Mouse (Mus musculus): ENCODE data around the gene Tomm34. TPM values are rescaled to one million over a fixed set of nuclear protein-coding genes. Genes with fewer than 3 reads are reported as not detected.
"Not testable (repeated sequence)": the region's sequence is repeated elsewhere in the genome, so short reads cannot be mapped to it uniquely, and the experiment has no call there.

Tomm34 gene
- polyA plus RNA-seq, 1 experiment from 2014 or later, result 41.7 TPM

DNA sequence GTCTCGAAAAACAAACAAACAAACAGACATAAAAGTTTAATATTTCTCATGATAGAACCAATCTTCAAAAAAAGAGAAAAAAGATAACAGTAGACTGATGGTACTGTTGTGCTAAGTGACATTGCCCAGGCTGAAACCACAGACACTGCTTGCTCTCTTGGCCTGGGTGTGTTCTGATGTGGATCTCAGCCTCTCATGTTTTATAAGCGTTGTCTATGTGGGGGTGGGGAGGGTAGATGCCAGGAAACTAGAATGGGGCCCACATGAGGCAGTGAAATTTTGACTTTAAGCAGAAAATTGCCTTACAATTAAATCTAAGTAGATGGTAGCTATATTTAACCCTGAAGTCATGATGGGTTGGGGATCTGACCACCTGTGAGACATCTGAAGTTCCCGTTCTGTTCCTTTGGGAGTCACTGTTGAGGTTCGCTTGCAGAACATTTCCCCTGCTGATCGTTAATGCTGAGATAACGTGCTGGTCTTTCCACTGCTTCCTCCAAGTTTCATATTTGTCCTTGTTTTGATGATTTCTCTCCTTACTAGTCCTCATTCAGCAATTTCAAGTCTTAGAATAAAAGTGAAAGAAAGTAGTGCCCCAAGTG lies 16.5 kb upstream of the Tomm34 start:
- Histone ChIP-seq H3K27ac (no peak overlapping the region), H3K4me3 (ENCODE audit: inconsistent target) (no peak overlapping the region), H3K36me3 (ENCODE audit: inconsistent target) (peaks cover 33% of the 10 kb centered on the region), H3K79me2 (ENCODE audit: inconsistent target) (peaks cover 82% of the 10 kb centered on the region)
- WGBS (ENCODE audit: missing documents), result 68% methylated on average over 6 of the region's 6 CpGs

GRCm38 (mm10) chr2:164084342-164084700 lies 13.4 kb upstream of the Tomm34 start:
- Histone ChIP-seq H3K27ac (peak overlapping the region; percentile 92), H3K79me2 (ENCODE audit: inconsistent target) (peaks cover 82% of the 10 kb centered on the region), H3K4me3 (ENCODE audit: inconsistent target) (peak overlapping the region; percentile 8; the same call in 1 of the 2 replicates), H3K36me3 (ENCODE audit: inconsistent target) (peaks cover 51% of the 10 kb centered on the region)
- WGBS (ENCODE audit: missing documents), result 7% methylated on average over 7 of the region's 7 CpGs

DNA sequence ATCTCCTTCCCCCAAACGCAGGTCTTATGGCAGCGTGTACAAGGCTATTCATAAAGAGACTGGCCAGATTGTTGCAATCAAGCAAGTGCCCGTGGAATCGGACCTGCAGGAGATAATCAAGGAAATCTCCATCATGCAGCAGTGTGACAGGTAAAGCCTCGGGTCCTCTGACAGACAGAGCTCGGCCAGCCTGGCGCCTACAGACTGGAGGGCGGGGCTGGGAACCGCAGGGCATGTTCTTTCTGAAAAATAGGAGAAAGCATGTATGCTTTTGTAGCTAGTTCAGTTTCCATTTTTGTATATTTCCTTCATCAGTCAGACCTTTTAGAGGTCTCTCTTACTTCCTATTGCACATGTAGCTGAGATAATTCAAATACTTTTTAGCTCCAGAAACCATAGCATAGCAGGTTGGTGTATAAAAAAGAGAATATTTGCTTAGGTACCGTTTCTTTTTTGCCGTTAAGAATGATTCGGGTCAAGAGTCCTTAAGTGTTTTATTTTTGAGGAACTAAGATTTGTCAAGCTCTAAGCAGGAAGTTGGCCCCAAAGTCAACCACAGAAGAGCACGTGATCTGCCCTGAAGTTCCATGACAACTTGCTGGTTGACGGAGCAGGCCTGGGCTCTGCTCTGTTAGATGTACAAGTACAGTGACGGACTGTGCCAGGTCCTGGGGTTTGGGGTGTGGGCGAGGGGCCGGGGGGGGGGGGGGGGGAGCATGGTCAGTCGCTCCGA lies 12.8 kb upstream of the Tomm34 start:
- WGBS (ENCODE audit: missing documents), result 0% methylated on average over 14 of the region's 19 CpGs
- Histone ChIP-seq H3K79me2 (ENCODE audit: inconsistent target) (peaks cover 82% of the 10 kb centered on the region), H3K4me3 (ENCODE audit: inconsistent target) (peak overlapping the region; percentile 10; the same call in 1 of the 2 replicates), H3K27ac (peak overlapping the region; percentile 92), H3K36me3 (ENCODE audit: inconsistent target) (peaks cover 45% of the 10 kb centered on the region)

GRCm38 (mm10) chr2:164082175-164082574 lies 11.2 kb upstream of the Tomm34 start:
- H3K36me3 ChIP-seq (ENCODE audit: inconsistent target), result peaks cover 33% of the 10 kb centered on the region; the same call in 1 of the 2 replicates
- WGBS (ENCODE audit: missing documents), result 75% methylated on average over 10 of the region's 10 CpGs

DNA sequence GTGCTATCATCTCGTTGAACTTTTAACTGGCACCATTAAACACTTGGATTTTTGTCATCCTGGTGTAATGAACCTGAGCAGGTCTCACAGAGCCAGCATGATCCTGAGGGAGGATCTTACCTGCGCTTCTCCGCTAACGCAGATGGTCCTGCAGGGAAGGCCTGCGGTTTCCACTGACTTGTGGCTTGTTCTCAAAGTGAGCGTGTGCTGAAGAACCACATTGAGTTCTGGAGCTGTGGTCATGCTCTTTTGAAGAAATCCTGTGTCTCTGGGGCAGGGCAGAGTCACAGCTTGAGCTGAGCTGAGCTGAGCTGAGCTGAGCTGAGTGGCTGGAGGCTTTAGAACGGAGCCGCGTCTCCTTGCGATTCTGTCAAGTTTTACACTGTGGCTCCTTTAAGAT lies 10.6 kb upstream of the Tomm34 start:
- Histone ChIP-seq H3K79me2 (ENCODE audit: inconsistent target) (peaks cover 82% of the 10 kb centered on the region), H3K4me3 (ENCODE audit: inconsistent target) (no peak overlapping the region), H3K36me3 (ENCODE audit: inconsistent target) (peaks cover 27% of the 10 kb centered on the region; the same call in 1 of the 2 replicates), H3K27ac (no peak overlapping the region)
- 90% methylated on average over 10 of the region's 10 CpGs for WGBS (ENCODE audit: missing documents)

More at GRCm38 (mm10) chr2:164082175-164082574, 11.2 kb upstream of the Tomm34 start:
- Histone ChIP-seq H3K4me3 (ENCODE audit: inconsistent target) (no peak overlapping the region), H3K79me2 (ENCODE audit: inconsistent target) (peaks cover 82% of the 10 kb centered on the region), H3K27ac (peak overlapping the region; percentile 92)

GRCm38 (mm10) chr2:164079488-164079887 lies 8.5 kb upstream of the Tomm34 start:
- Histone ChIP-seq H3K27ac (no peak overlapping the region), H3K79me2 (ENCODE audit: inconsistent target) (peaks cover 82% of the 10 kb centered on the region), H3K36me3 (ENCODE audit: inconsistent target) (peaks cover 24% of the 10 kb centered on the region; the same call in 1 of the 2 replicates), H3K4me3 (ENCODE audit: inconsistent target) (no peak overlapping the region)
- 82% methylated on average over 6 of the region's 6 CpGs for WGBS (ENCODE audit: missing documents)

DNA sequence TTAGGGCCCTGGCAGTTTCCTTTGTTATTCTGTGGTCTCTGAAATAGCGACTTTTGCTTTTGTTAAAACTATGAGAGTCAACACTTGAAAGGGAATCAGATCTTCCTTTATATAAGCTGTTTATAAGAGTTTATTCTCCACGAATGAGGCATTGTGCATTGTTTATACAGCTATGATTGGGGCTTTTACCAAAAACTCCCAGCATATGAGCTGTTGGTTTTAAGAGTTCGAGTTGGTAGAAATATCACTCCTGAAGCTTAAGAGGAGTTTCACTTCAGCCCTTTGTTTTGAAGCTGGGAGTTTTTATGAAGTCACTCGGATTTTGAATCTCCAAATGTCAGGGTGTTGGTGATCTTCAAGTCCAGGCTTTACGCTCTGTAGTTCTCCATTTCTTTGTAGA lies 6.9 kb upstream of the Tomm34 start:
- H3K4me3 ChIP-seq (ENCODE audit: inconsistent target), result peak overlapping the region; percentile 0; the same call in 1 of the 2 replicates

DNA sequence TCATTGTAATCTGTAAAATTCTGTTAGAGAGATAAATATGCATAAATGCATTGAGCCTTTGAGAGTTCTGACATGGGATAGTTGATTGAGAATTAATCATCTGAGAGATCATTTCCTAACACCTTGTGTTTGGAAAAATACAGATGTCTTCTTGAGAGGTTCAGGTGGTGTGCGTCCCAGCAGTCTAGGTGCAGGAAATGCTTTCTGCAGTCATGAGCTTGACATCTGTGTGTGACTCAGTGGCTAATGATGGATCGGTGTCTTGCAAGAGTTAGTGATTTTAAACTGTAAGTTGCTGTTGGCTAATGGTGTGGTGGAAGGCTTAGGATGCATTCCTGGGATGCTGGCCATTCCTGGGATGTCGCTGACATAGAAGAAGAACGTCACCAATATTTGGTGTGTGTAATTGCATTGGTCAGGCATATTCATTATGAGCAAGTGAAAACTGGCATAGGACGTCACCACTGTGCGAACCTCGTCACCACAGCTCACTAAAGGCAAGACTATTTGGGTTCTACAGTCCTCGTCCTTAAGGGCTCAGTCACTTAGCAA lies 6.0 kb upstream of the Tomm34 start:
- WGBS (ENCODE audit: missing documents), result 90% methylated on average over 8 of the region's 8 CpGs
- Histone ChIP-seq H3K4me3 (ENCODE audit: inconsistent target) (no peak overlapping the region), H3K36me3 (ENCODE audit: inconsistent target) (peaks cover 24% of the 10 kb centered on the region; the same call in 1 of the 2 replicates)

More for the DNA sequence above, 6.9 kb upstream of the Tomm34 start:
- Histone ChIP-seq H3K36me3 (ENCODE audit: inconsistent target) (peaks cover 24% of the 10 kb centered on the region; the same call in 1 of the 2 replicates), H3K27ac (peak overlapping the region; percentile 46), H3K79me2 (ENCODE audit: inconsistent target) (peaks cover 86% of the 10 kb centered on the region)
- WGBS (ENCODE audit: missing documents), result 20% methylated on average over 5 of the region's 5 CpGs

GRCm38 (mm10) chr2:164075088-164075487 lies 4.1 kb upstream of the Tomm34 start:
- Histone ChIP-seq H3K79me2 (ENCODE audit: inconsistent target) (peaks cover 66% of the 10 kb centered on the region), H3K27ac (peak overlapping the region; percentile 83), H3K36me3 (ENCODE audit: inconsistent target) (peaks cover 7% of the 10 kb centered on the region; the same call in 1 of the 2 replicates), H3K4me3 (ENCODE audit: inconsistent target) (peak overlapping the region; percentile 96)
- 0% methylated on average over 4 of the region's 5 CpGs for WGBS (ENCODE audit: missing documents)

More for the DNA sequence above, 6.0 kb upstream of the Tomm34 start:
- Histone ChIP-seq H3K79me2 (ENCODE audit: inconsistent target) (peaks cover 80% of the 10 kb centered on the region), H3K27ac (no peak overlapping the region)

GRCm38 (mm10) chr2:164073918-164074578 lies 3.1 kb upstream of the Tomm34 start:
- peaks cover 66% of the 10 kb centered on the region for H3K79me2 ChIP-seq (ENCODE audit: inconsistent target)
- peak overlapping the region; percentile 96 for H3K4me3 ChIP-seq (ENCODE audit: inconsistent target)
- WGBS (ENCODE audit: missing documents), result under 1% methylated on average over 43 of the region's 48 CpGs
- peak overlapping the region; percentile 83 for H3K27ac ChIP-seq
- no peaks in the 10 kb centered on the region for H3K36me3 ChIP-seq (ENCODE audit: inconsistent target)

- Histone ChIP-seq H3K4me3 (ENCODE audit: inconsistent target) (no peak overlapping the region), H3K27ac (no peak overlapping the region), H3K36me3 (ENCODE audit: inconsistent target) (no peaks in the 10 kb centered on the region), H3K79me2 (ENCODE audit: inconsistent target) (peaks cover 66% of the 10 kb centered on the region)
- 94% methylated on average over 7 of the region's 7 CpGs for WGBS (ENCODE audit: missing documents)
Measured at GRCm38 (mm10) chr2:164073120-164073519, 2.2 kb upstream of the Tomm34 start.

GRCm38 (mm10) chr2:164072109-164072508 lies 1.1 kb upstream of the Tomm34 start:
- Histone ChIP-seq H3K79me2 (ENCODE audit: inconsistent target) (peaks cover 66% of the 10 kb centered on the region), H3K36me3 (ENCODE audit: inconsistent target) (no peaks in the 10 kb centered on the region), H3K27ac (no peak overlapping the region), H3K4me3 (ENCODE audit: inconsistent target) (no peak overlapping the region)
- WGBS (ENCODE audit: missing documents), result 100% methylated on average over 2 of the region's 2 CpGs

DNA sequence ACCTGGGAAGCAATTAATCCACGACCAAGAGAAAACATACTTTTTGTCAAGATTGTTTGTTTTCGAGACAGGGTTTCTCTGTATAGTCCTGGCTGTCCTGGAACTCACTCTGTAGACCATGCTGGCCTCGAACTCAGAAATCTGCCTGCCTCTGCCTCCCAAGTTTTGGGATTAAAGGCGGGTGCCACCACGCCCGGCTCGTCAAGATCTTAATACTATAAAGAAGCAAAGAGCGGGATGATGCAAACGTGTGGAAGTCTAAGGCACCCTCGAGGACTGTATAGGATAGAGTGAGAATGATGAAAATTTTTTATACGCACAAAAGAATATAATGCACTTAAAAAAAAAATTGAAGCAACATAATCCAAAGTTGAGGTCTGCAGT lies 460 bp upstream of the Tomm34 start:
- not testable (repeated sequence) for H3K4me3 ChIP-seq (ENCODE audit: inconsistent target); H3K36me3 ChIP-seq (ENCODE audit: inconsistent target)
- Histone ChIP-seq H3K27ac (peak overlapping the region; percentile 15; the same call in 1 of the 2 replicates), H3K79me2 (ENCODE audit: inconsistent target) (peaks cover 66% of the 10 kb centered on the region)
- 82% methylated on average over 11 of the region's 11 CpGs for WGBS (ENCODE audit: missing documents)

DNA sequence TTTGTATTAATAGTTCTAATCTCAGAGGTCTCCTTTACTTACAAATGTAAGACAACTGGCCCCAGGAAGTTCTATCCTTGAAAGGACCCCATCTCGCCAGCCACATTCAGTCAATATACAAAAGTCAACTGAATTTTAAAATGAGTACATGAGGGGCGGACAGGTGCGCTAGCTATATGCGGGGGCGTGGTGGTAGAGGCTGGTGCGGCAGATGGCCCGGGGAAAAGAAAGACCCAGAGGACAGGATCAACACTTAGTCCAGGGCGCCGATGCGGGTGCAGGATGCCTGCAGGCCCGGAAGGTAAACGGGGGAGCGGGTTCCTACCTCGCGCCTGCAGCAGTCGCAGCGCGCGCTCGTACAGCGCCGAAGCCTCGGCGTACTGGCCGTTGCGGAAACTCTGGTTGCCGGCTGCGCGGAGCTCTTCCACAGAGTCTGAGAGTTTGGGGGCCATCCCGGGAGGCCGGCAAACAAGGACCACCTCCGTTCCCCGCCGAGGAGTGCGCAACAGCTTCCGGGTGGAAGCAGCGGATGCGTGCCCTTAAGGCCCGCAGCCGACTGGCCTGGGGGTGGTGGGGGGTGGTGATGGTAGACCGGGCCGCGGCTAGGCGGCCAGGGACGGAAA lies 716 bp downstream of the Tomm34 start, which contains the start of gene Stk4:
Gene Stk4 (plus strand): TSS at position 181 of the 623 bp plus-strand sequence.
- peaks cover 17% of the 10 kb centered on the region for H3K36me3 ChIP-seq (ENCODE audit: inconsistent target)
- H3K4me3 ChIP-seq (ENCODE audit: inconsistent target), result peak within 1 kb of the TSS; percentile 63
- WGBS (ENCODE audit: missing documents), result under 1% methylated on average over 42 of the region's 45 CpGs
- H3K27ac ChIP-seq, result peak within 1 kb of the TSS; percentile 15; the same call in 1 of the 2 replicates
- peaks cover 66% of the 10 kb centered on the region for H3K79me2 ChIP-seq (ENCODE audit: inconsistent target)
